Mouse (Mus musculus): ENCODE results near the gene Dtx4.

DNA sequence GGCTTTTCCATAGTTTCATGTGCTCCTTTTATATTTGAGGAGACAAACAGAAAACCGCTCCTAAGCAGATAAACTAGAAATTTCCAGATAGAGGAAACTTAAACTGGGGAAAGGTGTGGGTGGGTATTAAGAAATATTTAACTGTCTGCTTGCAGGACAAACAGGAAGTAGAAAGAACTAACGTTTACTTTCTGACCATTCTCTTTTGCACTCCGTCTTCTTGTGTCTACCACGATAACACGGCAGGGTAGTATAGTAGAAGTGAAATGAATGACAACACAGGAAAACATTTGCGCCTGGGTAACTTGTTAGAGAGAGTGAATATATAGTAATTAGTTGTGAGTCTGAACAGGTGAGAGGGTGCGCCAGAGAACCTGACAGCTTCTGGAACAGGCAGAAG, 1.5 kb upstream of the Dtx4 start:
- TF ChIP-seq CTCF (IDR thresholded peaks at IDR 0.05), result no peak
- no peak for TF ChIP-seq EP300 (IDR thresholded peaks at IDR 0.05)
